Mouse (Mus musculus) common myeloid progenitor, adult 5-6 weeks (primary cell): ENCODE measurements around the gene Rnf215. TPM values are rescaled to one million over a fixed set of nuclear protein-coding genes. Genes with fewer than 3 reads are reported as not detected.
"Not testable (repeated sequence)": the region's sequence is repeated elsewhere in the genome, so short reads cannot be mapped to it uniquely, and the experiment has no call there.

Experiments used
- ATAC-seq: replicated peaks from 2 replicates; pipeline ENCODE4 v1.8.0; 2016; ENCODE audit warnings: low read depth, mild to moderate bottlenecking, moderate TSS enrichment, inconsistent platforms; ENCODE audit not compliant: poor library complexity, severe bottlenecking
- total RNA-seq: library from RNA; stranded (forward); fragments of 200-1000, 187-1606 nt; gene quantifications from 2 replicates; pipeline ENCODE4 v1.2.3, GENCODE M21; 2017

Rnf215 gene
- total RNA-seq, 1 experiment from 2014 or later, result 11.5 TPM

DNA sequence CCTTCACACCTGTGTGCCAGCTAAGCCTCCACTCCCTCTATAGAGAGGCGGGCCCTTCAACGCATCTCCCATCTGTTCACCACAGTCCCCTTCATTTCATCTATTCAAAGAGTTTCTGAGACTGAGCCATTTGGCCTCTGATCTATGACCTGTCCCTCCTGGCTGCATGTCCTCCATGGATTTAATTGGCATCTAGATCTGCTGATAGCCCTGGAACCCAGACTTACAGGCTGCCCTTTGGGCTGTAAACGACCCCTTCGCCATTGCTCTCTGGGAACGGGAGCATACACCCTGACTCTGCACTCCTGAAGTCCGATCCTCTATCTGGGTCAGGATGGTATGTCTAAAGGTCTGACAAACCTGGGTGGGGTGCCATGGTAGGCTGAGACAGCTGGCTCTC is 22.1 kb upstream of the Rnf215 start:
- ATAC-seq, result no peak

DNA sequence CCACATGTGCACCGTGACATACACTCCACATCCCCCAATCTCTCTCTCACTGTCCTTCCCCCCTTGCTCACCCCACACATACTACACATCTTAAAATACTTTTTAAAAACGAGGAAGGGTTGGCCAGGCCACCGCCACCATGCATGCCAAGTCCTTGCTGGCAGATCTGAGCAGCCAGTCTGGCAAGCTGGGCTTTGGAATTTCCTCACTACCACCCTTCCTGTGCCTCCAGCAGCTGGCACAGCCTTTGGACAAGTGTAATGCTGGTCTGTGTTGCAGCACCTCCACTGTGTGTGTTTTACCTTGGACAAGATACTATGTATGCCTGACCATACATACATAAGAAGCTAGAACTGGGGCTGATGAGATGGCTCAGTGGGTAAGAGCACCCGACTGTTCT is 21.5 kb upstream of the Rnf215 start:
- no peak for ATAC-seq

DNA sequence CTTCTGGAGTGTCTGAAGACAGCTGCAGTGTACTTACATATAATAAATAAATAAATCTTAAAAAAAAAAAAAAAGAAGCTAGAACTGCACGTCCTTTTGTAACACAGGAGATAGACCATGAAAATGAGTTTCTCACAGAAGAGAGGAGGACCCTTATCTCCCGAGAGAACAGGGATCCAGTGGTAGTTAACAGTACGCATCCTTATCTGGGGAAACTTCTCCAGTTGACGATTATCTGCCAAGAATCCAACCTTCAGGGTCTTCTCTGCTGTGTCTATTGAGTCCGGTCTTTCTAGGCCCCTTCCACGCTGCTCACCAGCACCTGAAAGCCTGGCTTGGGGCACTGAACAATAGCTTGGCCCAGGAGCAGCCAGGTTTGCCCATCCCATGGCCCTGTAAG is 21.0 kb upstream of the Rnf215 start:
- no peak for ATAC-seq

DNA sequence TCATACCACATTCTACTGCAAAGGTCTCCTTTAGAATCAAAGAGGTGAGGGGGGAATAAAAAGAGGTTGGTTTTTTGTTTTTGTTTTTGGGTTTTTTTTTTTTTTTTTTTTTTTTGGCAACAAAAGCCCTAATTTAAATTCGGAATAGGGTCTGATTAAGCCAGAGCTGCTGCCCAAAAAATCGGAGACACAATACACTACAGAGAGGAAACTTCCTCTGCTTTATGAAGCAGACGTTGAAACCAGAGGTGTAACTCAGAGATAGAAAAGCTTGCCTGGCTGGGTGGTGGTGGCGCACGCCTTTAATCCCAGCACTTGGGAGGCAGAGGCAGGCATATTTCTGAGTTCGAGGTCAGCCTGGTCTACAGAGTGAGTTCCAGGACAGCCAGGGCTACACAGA is 20.5 kb upstream of the Rnf215 start:
- not testable (repeated sequence) for ATAC-seq

DNA sequence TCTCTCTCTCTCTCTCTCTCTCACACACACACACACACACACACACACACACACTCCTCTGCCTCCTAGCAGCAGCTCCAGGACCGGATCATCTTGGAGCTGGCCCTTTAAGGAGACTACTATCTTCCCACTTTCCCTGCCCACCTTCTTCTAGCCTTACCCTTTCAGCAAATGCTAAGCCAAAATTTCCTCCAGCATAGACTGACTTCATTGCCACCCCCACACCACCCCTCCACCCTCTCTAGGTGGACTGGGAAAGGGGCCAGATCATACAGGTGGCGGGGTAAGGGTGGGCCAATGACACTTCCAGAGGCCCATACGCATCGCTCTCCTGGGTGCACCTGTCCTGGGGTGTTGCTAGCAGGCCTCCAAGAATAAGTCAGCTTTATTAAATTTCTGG is 19.6 kb upstream of the Rnf215 start:
- ATAC-seq, result no peak

DNA sequence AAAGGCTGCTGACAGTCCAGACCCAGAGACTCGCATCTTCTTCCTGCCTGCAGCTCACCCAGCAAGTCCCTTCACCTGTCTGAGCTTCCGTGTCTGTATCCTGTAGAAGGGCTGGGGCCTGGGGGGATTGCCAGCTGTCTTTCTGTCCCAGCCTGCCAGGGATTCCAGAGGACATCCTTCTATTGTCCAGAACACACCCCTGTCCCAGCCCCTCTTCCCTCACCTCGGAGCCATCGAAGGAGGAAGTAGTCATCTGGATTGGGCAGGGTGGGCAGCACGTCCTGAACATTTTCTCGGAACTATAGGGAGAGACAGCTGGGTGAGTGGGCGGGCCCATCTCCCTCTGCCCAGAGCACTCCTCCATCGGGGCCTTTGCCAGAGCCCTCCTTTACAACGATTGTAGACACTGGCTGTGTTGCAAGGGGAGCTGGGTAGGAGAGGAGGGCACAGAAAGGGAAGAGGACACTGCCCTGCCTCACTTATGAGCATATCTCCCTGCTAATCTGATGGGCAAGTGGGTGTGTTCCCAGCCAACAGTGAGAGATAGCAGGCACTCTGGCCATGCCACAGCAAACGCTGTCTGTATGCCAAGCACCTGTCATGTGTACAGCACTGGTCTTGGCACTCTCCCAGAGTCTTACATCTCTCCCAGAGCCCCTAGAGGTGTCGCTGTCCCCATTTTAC is 18.4 kb upstream of the Rnf215 start:
- peak; percentile 37 for ATAC-seq

DNA sequence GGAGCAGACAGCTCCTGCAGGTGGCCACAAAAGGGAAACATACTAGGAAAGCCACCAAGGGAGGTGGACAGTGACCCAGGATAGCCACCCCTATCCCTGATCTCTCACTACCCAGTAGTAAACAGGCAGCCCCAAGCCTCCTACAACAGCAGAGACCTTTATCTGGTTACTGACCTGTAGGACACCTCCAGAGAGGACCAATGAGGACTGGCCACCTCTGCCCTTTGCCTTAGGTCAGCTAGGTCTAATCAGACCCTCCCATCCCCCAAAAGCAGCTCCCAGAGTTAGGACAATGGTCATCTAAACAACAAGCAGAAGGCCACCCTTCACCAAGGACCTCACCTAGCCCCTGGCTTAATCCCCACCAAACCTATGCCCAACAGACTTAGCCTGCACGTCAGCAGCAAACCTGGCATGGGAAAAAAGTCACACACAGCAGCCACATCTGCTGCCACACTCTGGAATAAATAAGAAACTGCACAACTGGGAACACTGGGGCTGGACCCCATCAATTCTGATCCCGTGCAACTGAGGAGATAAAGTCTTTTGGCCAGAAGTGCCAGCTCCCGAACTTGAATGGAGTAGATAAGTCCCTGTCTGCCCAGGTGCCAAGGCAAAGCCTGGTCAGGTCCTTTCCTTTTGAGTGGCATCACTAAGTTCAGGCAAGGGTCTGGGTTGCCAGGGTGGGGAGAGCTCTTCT is 17.5 kb upstream of the Rnf215 start:
- 0 out of 2 replicates have a peak, but pooled peaks have one; percentile 6 for ATAC-seq

DNA sequence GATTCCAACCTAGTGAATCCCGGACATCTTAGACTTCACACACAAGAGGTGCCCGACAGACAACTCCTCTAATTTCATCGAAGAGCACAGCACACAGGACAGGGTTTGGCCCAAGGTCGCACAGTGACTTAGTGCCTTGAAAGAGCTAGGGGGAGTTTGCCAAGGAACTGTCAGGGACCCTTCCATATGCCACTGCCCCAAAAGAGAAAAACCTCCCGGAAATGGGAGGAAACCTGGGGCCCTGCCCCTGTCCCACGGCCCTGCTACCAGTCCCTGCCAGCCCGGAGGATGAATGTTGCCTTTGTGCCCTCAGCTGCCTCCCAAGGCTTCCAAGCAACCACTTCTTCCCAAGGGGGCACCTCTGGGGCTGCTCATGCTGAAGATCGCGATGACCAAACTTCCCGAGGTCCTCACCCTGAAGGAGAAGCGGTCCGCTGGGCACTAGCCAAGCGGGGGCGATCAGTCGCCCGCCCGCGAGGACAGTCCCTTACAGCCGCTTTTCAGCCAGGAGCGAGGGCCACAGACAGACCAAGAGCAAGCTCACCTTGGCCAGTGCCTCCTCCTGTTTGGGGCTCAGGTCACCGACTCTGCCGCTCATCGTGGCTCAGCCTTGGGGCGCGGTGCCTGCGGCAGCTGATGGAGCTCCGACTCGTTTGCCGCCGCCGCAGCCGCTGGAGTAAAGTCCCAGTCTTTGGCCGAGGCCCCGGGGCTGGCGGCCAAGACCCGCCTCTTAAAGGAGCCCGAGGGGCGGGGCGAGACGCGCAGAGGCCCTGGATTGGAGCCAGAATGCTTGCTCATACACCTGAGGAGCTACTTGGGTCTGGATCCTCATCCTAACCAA is 16.7 kb upstream of the Rnf215 start:
- ATAC-seq, result peak; percentile 10; the same call in 1 of the 2 replicates

DNA sequence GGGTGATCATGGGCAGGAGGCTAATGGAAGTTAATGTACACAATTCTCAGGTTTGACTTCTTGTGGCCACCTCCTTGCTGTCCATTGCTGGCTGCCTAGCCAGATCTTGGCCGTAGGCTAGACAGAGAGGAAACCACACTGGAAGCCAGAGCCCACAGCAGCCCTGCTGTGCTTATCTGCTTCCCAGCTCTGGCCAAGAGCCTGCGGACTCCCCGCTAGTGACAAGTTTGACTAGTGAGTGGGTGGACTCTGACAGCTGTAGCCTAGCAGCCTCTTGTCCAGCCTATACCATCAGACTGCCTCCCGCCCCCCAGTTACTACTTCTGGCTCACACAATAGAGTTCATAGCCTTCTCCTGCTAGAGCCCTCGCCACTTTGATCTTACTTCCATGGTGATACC is 15.4 kb upstream of the Rnf215 start:
- peak; percentile 42 for ATAC-seq

DNA sequence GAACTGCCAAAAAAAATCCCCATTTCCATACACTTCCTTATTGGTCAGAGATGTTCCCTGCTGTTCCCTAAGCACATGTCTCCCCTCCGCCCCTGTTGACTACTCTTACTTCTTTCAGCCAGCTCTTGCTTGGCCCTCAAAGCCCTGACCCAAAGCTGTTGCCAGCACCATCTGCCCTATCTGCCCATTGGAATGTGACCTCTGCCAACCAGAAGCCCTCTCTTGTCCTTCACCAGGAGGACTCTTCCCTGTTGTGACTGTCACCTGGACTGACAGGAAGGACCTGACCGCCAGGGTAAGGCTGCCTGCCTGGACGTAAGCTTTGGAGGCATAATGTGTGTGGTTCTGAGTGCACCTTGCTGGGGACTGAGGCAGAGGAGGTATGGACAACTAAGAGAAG is 13.3 kb upstream of the Rnf215 start:
- ATAC-seq, result no peak

DNA sequence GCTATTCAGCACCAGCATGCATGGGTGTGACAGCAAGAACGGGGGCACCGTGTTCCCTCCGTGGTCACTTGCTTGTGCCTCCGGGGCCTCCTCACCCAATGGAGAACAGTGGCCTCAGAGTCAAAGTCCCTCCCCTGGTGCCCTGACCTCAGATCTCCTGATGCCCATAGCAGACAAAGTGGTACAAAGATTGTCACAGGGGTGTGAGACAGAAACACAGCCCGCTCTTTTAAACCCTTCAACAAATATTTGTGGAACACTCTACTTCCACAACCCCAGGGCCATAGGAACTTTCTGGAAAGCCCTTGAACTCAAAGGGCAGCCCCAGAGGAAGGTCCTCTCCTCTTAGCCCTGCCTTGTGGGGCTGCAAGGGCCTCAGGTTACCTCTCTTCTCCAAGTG is 12.8 kb upstream of the Rnf215 start:
- no peak for ATAC-seq

DNA sequence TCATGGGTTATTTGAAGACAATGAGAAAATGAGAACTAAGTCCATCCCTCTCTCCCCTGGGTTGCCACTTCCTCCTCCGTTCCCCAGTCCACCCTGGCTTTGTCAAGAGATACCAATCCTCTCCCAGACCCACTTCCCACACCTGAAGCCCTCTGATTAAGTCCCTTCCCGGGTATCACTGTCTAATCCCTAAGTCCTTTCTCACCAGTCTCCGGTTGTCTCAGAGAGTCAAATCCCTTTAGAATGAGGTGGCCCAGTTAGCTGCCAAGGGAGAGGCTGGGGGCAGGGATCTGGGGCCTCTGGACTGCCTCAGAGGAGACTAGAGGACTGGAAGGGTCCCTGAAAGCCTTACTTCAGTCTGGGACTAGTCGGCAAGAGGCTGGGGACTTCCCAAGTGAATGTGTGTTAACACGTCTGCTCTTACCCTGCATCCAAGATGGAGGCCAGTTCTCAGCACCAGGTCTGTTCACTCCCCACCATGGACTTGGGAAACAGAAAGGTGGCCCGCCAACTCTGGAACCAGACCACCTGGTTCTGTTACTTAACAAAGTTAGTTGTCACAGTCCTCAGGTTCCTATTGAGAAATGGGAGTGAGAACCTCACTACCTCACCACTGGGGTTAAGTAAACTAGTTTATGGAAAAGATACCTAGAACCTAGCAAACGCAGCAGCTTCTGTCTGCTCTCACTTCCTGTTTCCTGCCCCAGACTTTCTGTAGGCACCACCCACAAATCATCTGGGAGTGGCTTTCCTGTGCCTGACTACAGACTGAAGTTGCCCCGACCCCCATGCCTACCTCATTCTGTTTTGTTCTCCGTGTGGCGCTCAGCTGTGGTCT is 12.0 kb upstream of the Rnf215 start, which contains the start of gene Sec14l2:
Gene Sec14l2 (minus strand): TSS at position 674 of the 838 bp plus-strand sequence.
- peak; percentile 58 for ATAC-seq

DNA sequence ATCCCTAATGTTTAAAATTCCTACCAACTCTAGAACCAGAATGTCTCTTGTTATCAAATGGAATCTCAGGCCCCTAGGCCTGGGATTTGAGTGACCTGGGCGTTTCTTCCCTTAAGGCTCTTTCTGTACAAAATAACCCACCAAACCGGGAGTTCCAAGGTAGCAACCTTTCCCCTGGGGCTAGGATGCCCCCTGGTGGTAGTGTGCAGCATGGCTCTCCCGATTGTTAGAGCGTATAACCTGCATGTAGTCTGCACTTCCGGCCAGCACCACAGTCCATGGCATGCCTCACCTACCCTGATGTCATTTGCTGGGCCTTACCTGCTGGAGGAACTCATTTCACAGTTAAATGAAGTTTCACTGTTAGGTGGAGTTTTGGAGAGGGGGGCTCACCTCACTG is 11.1 kb upstream of the Rnf215 start:
- peak; percentile 33; the same call in 1 of the 2 replicates for ATAC-seq

DNA sequence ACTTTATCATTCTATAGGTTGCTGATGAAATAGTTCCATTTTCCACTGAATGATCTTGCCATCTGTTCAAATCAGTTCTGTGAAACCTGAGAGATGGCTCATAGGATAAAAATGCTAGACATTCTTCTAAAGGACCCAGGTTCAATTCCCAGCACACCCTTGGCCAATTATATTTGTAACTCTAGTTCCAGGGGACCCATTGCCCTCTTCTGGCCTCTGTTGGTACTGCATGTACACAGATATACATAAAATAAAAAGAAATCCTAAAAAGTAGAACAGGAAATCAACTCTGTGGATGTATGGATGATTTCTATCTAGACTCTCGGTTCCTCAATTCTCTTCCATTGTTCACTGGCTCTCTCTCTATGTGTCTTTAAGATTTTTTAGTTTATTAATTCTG is 7.9 kb upstream of the Rnf215 start:
- ATAC-seq, result no peak

DNA sequence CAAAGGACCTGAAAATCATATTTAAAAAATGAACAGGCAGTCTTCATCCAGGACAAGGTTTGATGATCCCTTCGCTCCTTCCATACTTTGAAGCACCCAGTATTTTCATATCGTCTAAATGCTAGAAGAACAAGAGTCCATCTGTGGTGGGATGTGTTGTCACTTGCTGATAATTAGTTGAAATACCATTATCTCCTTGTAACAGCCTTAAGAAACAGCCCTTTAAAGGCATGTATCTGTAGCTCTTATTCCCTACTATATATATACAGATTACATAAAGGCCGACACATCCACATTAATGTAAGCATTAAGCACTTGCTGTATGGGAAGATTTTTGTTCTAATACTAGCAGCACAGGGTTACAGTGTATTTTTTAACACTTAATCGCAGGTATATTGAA is 6.5 kb upstream of the Rnf215 start:
- not testable (repeated sequence) for ATAC-seq

DNA sequence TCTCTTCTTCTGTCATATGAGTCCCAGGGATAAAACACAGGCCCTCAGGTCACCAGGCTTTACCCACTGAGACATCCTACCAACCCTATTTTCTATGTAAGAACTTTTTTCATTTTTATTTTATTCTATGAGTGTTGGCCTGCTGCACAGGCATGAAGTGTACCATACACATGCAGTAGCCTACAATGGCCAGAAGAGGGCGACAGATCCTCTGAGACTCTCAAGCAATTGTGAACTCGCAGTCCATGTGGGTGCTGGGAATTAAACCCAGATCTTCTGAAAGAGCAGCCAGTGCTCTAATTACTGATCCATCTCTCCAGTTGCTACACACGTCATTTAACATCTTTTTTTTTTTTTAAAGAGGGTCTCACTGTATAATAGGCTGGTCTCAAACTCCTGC is 1.6 kb upstream of the Rnf215 start:
- ATAC-seq, result no peak

DNA sequence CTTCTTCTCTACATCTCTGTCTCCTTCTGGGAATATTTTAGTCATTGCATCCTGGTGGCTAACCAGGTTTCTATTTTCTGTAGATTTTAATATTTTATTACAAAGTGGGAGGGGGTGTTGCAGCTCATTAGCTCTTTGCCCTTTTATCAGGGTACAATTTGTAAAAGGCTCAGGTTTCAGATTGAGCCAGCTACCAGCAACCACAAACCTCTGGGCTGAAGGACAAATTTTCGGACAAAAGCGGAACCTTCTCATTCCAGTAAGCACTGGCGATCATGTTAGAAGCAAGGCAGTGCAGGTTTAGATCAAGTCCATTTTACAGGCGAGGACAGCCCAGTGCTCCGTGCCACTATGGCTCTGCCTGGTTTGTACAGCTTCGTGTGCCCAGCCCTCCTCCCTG is 602 bp upstream of the Rnf215 start:
- no peak; the same call in 1 of the 2 replicates for ATAC-seq

DNA sequence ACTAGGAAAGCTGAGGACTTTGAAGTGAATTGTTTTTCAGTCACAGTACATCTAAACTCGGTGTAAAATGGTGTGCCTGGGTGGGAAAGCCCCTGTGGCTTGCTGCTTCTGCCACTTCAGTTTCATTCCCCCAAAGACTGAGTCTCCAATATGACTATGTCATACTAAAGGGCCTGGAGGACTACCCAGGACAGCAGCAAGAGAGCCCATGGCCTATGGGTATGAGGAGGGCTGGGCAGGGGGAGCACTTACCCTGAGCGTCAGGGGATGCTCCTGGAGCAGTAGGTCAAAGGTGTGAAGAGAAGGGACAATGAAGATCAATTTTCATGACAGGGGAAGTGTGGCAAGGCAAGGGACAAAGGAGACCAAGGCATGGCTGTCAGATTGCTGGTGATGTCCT is 4.0 kb downstream of the Rnf215 start:
- ATAC-seq, result no peak

DNA sequence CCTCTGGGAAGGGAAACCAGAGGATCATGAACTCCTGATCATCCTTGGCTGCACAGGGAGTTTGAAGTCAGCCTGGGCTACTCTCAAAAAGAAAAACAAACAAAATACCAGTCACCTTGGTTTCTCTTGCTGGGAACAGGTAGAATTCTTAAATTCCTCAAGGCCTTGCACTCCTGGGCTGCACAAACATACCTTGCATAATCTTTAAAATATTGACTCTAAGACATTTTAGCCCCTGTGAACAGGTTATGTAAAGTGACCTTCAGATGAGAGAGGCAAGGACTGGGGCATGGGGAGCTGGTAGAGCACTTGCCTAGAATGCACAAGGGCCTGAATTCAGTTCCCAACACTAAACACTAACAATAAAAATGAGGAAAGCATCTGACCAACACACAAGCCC is 6.5 kb downstream of the Rnf215 start:
- no peak for ATAC-seq

DNA sequence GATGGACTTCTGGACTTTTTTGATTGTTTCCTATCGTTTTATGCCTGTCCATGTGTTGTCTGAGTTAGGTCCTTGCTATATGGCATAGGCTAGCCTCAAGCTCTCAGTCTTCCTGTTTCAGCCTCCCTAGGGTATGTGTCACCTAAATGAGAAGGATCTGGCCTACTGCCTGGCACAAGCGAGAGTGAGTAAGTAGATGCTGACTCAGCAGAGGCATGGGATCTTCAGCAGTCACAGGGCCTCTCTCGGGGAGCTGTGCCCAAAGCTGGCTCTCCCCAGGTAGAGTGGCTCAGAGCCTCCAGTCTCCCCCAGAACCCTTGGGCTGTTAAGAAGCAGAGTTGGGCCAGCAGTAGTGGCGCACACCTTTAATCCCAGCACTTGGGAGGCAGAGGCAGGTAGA is 7.3 kb downstream of the Rnf215 start:
- ATAC-seq, result no peak
